ENCODE assay signal across 15 mouse cellular contexts in genomic region chr13:29745073-29745472, GRCm38 (mm10).
DNase-seq lines count a peak whose midpoint lies in the region; ATAC-seq and TF ChIP-seq lines count a peak whose summit lies in the region.
"Had no signal": no experiment of that assay in that cellular context is flagged by ENCODE, and none has a peak within 500 bp of the region (broad histone marks: within the 10 kb centered on the region; RNA-seq: fewer than 3 reads in every experiment).

No protein-coding gene starts in this region.

- no peak for ATAC-seq in kidney, embryonic 16.5 days (ENCODE audit: low FRiP score, low TSS enrichment)
- ATAC-seq: intestine, embryonic 15.5 days; midbrain, embryonic 16.5 days had no signal

- peak in 1 of 2 experiments; percentile 19; a peak in 1 of 4 replicates for TF ChIP-seq EP300 in MEL (IDR thresholded peaks at IDR 0.05; ENCODE audit: low read depth in 1 of 2, low read length in 2 of 2)

- H3K9ac ChIP-seq in MEL (ENCODE audit: control insufficient read depth, low read depth, low read length, poor library complexity, severe bottlenecking): no peak overlapping the region
- no peak overlapping the region for H3K9ac ChIP-seq in kidney, embryonic 16.5 days (replicated peaks; ENCODE audit: low read length)
- H3K9ac ChIP-seq: intestine, embryonic 15.5 days had no signal

- TF ChIP-seq POLR2A in MEL (IDR thresholded peaks at IDR 0.05; ENCODE audit: control insufficient read depth in 1 of 2, insufficient read depth in 1 of 2, low read depth in 1 of 2, low read length in 2 of 2, poor library complexity in 1 of 2): no peak

- no peaks in the 10 kb centered on the region for H3K4me1 ChIP-seq in MEL (ENCODE audit: control insufficient read depth in 1 of 2, insufficient read depth in 2 of 2, low read length in 2 of 2)
- H3K4me1 ChIP-seq in kidney, embryonic 16.5 days (ENCODE audit: insufficient read depth, low read length): peaks cover 16% of the 10 kb centered on the region

- no peaks in the 10 kb centered on the region for H3K79me2 ChIP-seq in MEL (ENCODE audit: control insufficient read depth, insufficient read depth, low read length, poor library complexity)

- H3K4me2 ChIP-seq in kidney, embryonic 16.5 days (replicated peaks; ENCODE audit: low read depth, low read length): no peak overlapping the region
- H3K4me2 ChIP-seq: intestine, embryonic 15.5 days had no signal

- no peak for TF ChIP-seq RAD21 in MEL (IDR thresholded peaks at IDR 0.05; ENCODE audit: low read depth, low read length)

- peaks cover 0 to 4% of the 10 kb centered on the region in 2 experiments; a peak in 1 of 4 replicates for H3K36me3 ChIP-seq in MEL (ENCODE audit: control insufficient read depth in 1 of 2, insufficient read depth in 2 of 2, low read length in 2 of 2)
- no peaks in the 10 kb centered on the region for H3K36me3 ChIP-seq in kidney, embryonic 16.5 days (ENCODE audit: insufficient read depth, low read length)
- H3K36me3 ChIP-seq: intestine, embryonic 15.5 days had no signal

- H3K27me3 ChIP-seq in MEL (ENCODE audit: control insufficient read depth in 1 of 2, insufficient read depth in 2 of 2, low read length in 2 of 2): no peaks in the 10 kb centered on the region
- H3K27me3 ChIP-seq in kidney, embryonic 16.5 days (ENCODE audit: insufficient read depth, low read length): no peaks in the 10 kb centered on the region
- H3K27me3 ChIP-seq: intestine, embryonic 15.5 days had no signal

- peak; percentile 24 to 37 for DNase-seq in layer of hippocampus, adult 2 months (ENCODE audit: low spot score in 2 of 2)
- no peak for DNase-seq in layer of hippocampus, postnatal 36 days
- DNase-seq in 3T3-L1 (ENCODE audit: low read depth, low spot score) (peak; percentile 20), MEL (ENCODE audit: low read depth, low spot score) (peak; percentile 64)
- DNase-seq in cerebellum, postnatal 36 days: peak; percentile 41 to 66
- no peak for DNase-seq in kidney, postnatal 25 days
- no peak for DNase-seq in thymus, postnatal 14 days
- DNase-seq: adrenal gland, postnatal 36 days; heart, postnatal 36 days; kidney, postnatal 4 days; spleen, adult 18-20 months; thymus, adult 18-20 months had no signal

- TF ChIP-seq CTCF in layer of hippocampus, adult 2 months (conservative IDR thresholded peaks at IDR 0.05): no peak
- TF ChIP-seq CTCF in MEL (IDR thresholded peaks at IDR 0.05 in 2 of 3, conservative IDR thresholded peaks at IDR 0.05 in 1 of 3; ENCODE audit: control insufficient read depth in 1 of 3, insufficient read depth in 1 of 3, low read depth in 2 of 3, low read length in 3 of 3, poor library complexity in 1 of 3, severe bottlenecking in 1 of 3): no peak

- no peaks in the 10 kb centered on the region for H3K9me3 ChIP-seq in MEL (replicated peaks; ENCODE audit: insufficient read depth, low read length)
- H3K9me3 ChIP-seq in kidney, embryonic 16.5 days (ENCODE audit: low read length): no peaks in the 10 kb centered on the region
- H3K9me3 ChIP-seq: intestine, embryonic 15.5 days had no signal

- no peak overlapping the region for H3K27ac ChIP-seq in layer of hippocampus, adult 2 months
- H3K27ac ChIP-seq in MEL (ENCODE audit: control insufficient read depth, low read depth, low read length): no peak overlapping the region
- no peak overlapping the region for H3K27ac ChIP-seq in kidney, embryonic 16.5 days (ENCODE audit: low read length)
- H3K27ac ChIP-seq: intestine, embryonic 15.5 days had no signal

- WGBS in kidney, embryonic 16.5 days: 70% methylated on average over 2 of the region's 2 CpGs

- H3K4me3 ChIP-seq in layer of hippocampus, adult 2 months: no peak overlapping the region
- H3K4me3 ChIP-seq in MEL (ENCODE audit: control insufficient read depth in 1 of 2, insufficient read depth in 1 of 2, low read depth in 2 of 2, low read length in 2 of 2): no peak overlapping the region
- H3K4me3 ChIP-seq in kidney, embryonic 16.5 days (ENCODE audit: low read length): no peak overlapping the region
- H3K4me3 ChIP-seq: intestine, embryonic 15.5 days had no signal

TF ChIP-seq in MEL, 35 proteins besides CTCF, POLR2A, EP300 and RAD21:
- TF ChIP-seq ETS1 (IDR thresholded peaks at IDR 0.05; ENCODE audit: low read depth, low read length): peak; percentile 71
- TF ChIP-seq GATA1 (IDR thresholded peaks at IDR 0.05; ENCODE audit: low read depth, low read length): peak; percentile 27; the same call in 1 of the 2 replicates
- no peak for TF ChIP-seq CHD2 (IDR thresholded peaks at IDR 0.05; ENCODE audit: low read length)
- TF ChIP-seq USF2 (IDR thresholded peaks at IDR 0.05; ENCODE audit: borderline replicate concordance in 1 of 2, insufficient read depth in 1 of 2, low read depth in 1 of 2, low read length in 2 of 2): no peak
- TF ChIP-seq TBP (IDR thresholded peaks at IDR 0.05; ENCODE audit: low read depth, low read length): no peak
- peak; percentile 40 for TF ChIP-seq RCOR1 (IDR thresholded peaks at IDR 0.05; ENCODE audit: low read depth, low read length)
- TF ChIP-seq NELFE (IDR thresholded peaks at IDR 0.05; ENCODE audit: low read depth, low read length): no peak
- 0 out of 2 replicates have a peak, but pooled peaks have one; percentile 29 for TF ChIP-seq TCF12 (IDR thresholded peaks at IDR 0.05; ENCODE audit: low read depth, low read length)
- no peak for TF ChIP-seq POLR2AphosphoS5 (IDR thresholded peaks at IDR 0.05; ENCODE audit: borderline replicate concordance, low read depth, low read length)
- no peak for TF ChIP-seq CHD1 (IDR thresholded peaks at IDR 0.05; ENCODE audit: low read depth, low read length)

Comparison
In these comparisons a context has a peak if more than half of its experiments do, and no peak if none do; other contexts are left out.
1. DNase-seq: peak in layer of hippocampus, adult 2 months (2 of 2), 3T3-L1 (single experiment), MEL (single experiment) and cerebellum, postnatal 36 days (2 of 2); none in layer of hippocampus, postnatal 36 days (0 of 2), kidney, postnatal 25 days (0 of 2) and thymus, postnatal 14 days (single experiment).